8 mouse cellular contexts compared by ENCODE assay signal in genomic region chr17:83860968-83861367, GRCm38 (mm10). TPM values are rescaled to one million over a fixed set of nuclear protein-coding genes. Genes with fewer than 3 reads are reported as not detected.
DNase-seq lines count a peak whose midpoint lies in the region; ATAC-seq and TF ChIP-seq lines count a peak whose summit lies in the region.
"Not testable (repeated sequence)": the region's sequence is repeated elsewhere in the genome, so short reads cannot be mapped to it uniquely, and the experiment has no call there.

No protein-coding gene starts in this region.

- not testable (repeated sequence) for H3K27me3 ChIP-seq in G1E (ENCODE audit: insufficient read depth, low read length); heart, embryonic 11.5 days (ENCODE audit: control insufficient read depth, insufficient read depth, low read length); hindbrain, embryonic 16.5 days (replicated peaks; ENCODE audit: control insufficient read depth, insufficient read depth, low read length); limb, embryonic 11.5 days (ENCODE audit: control insufficient read depth, insufficient read depth, low read length); midbrain, postnatal 0 days (ENCODE audit: insufficient read depth, low read length); testis, adult 2 months (ENCODE audit: control insufficient read depth, insufficient read depth, low read length)

- H3K4me2 ChIP-seq in heart, embryonic 11.5 days: peak overlapping the region; percentile 89
- peak overlapping the region; percentile 79 for H3K4me2 ChIP-seq in hindbrain, embryonic 16.5 days (ENCODE audit: low read length)
- peak overlapping the region; percentile 72; the same call in 1 of the 2 replicates for H3K4me2 ChIP-seq in limb, embryonic 11.5 days (ENCODE audit: low read depth, severe bottlenecking)
- H3K4me2 ChIP-seq in midbrain, postnatal 0 days (ENCODE audit: low read depth, low read length, poor library complexity, severe bottlenecking): peak overlapping the region; percentile 64

- not testable (repeated sequence) for H3K9ac ChIP-seq in heart, embryonic 11.5 days (ENCODE audit: low read depth, low read length); limb, embryonic 11.5 days (ENCODE audit: low read length); midbrain, postnatal 0 days (replicated peaks; ENCODE audit: low read length, poor library complexity, severe bottlenecking)
- peak overlapping the region; percentile 83 for H3K9ac ChIP-seq in hindbrain, embryonic 16.5 days (ENCODE audit: low read depth, low read length)

- WGBS in heart, embryonic 11.5 days (ENCODE audit: insufficient replicate concordance): 57% methylated on average over 8 of the region's 8 CpGs
- WGBS in hindbrain, embryonic 16.5 days: 63% methylated on average over 8 of the region's 8 CpGs
- 60% methylated on average over 8 of the region's 8 CpGs for WGBS in limb, embryonic 11.5 days
- 65% methylated on average over 8 of the region's 8 CpGs for WGBS in lung, adult 2 months
- 64% methylated on average over 8 of the region's 8 CpGs for WGBS in midbrain, postnatal 0 days

- not testable (repeated sequence) for TF ChIP-seq CTCF in G1E (IDR thresholded peaks at IDR 0.05; ENCODE audit: low read depth, low read length); embryonic fibroblast, embryonic 13.5 days (IDR thresholded peaks at IDR 0.05; ENCODE audit: borderline replicate concordance, insufficient read depth, low read length); lung, adult 2 months (IDR thresholded peaks at IDR 0.05; ENCODE audit: insufficient read depth, low read length); midbrain, postnatal 0 days (IDR thresholded peaks at IDR 0.05); testis, adult 2 months (IDR thresholded peaks at IDR 0.05; ENCODE audit: control insufficient read depth, insufficient read depth, insufficient replicate concordance, low read depth, low read length)

- not testable (repeated sequence) for TF ChIP-seq POLR2A in embryonic fibroblast, embryonic 13.5 days (IDR thresholded peaks at IDR 0.05; ENCODE audit: low read depth, low read length); lung, adult 2 months (IDR thresholded peaks at IDR 0.05; ENCODE audit: borderline replicate concordance, extremely low read depth, low read depth, low read length); testis, adult 2 months (IDR thresholded peaks at IDR 0.05; ENCODE audit: control insufficient read depth, low read depth, low read length)

- 0 out of 2 replicates have a peak overlapping the region, but pooled peaks have one; percentile 79 for H3K27ac ChIP-seq in embryonic fibroblast, embryonic 13.5 days (ENCODE audit: insufficient read depth, low read length)
- not testable (repeated sequence) for H3K27ac ChIP-seq in heart, embryonic 11.5 days (ENCODE audit: low read depth, low read length); hindbrain, embryonic 16.5 days (ENCODE audit: low read depth, low read length); limb, embryonic 11.5 days (replicated peaks; ENCODE audit: low read depth, low read length); testis, adult 2 months (ENCODE audit: control insufficient read depth, insufficient read depth, low read depth, low read length)
- peak overlapping the region; percentile 94; the same call in 1 of the 2 replicates for H3K27ac ChIP-seq in midbrain, postnatal 0 days (ENCODE audit: low read depth, low read length)

- H3K4me3 ChIP-seq in G1E (ENCODE audit: low read depth, low read length): peak overlapping the region; percentile 87; the same call in 1 of the 2 replicates
- H3K4me3 ChIP-seq in embryonic fibroblast, embryonic 13.5 days (ENCODE audit: insufficient read depth, low read length): peak overlapping the region; percentile 58; the same call in 1 of the 2 replicates
- H3K4me3 ChIP-seq in heart, embryonic 11.5 days (ENCODE audit: low read depth, low read length): peak overlapping the region; percentile 78
- peak overlapping the region; percentile 80 for H3K4me3 ChIP-seq in hindbrain, embryonic 16.5 days (ENCODE audit: low read length)
- peak overlapping the region; percentile 66 for H3K4me3 ChIP-seq in limb, embryonic 11.5 days (ENCODE audit: low read depth, low read length)
- H3K4me3 ChIP-seq in lung, adult 2 months (replicated peaks; ENCODE audit: extremely low read depth, low read depth, low read length): peak overlapping the region; percentile 87
- H3K4me3 ChIP-seq in midbrain, postnatal 0 days (ENCODE audit: low read depth, low read length): peak overlapping the region; percentile 67
- H3K4me3 ChIP-seq in testis, adult 2 months (ENCODE audit: control insufficient read depth, low read depth, low read length): peak overlapping the region; percentile 83; the same call in 1 of the 2 replicates

- H3K4me1 ChIP-seq in G1E (ENCODE audit: insufficient read depth, low read depth, low read length): peaks cover 45% of the 10 kb centered on the region
- not testable (repeated sequence) for H3K4me1 ChIP-seq in embryonic fibroblast, embryonic 13.5 days (ENCODE audit: control insufficient read depth, insufficient read depth, low read length); heart, embryonic 11.5 days (ENCODE audit: control insufficient read depth, insufficient read depth, low read length); hindbrain, embryonic 16.5 days (ENCODE audit: control insufficient read depth, insufficient read depth, low read depth, low read length); limb, embryonic 11.5 days (ENCODE audit: control insufficient read depth, insufficient read depth, low read length); lung, adult 2 months (ENCODE audit: control insufficient read depth, insufficient read depth, low read length); midbrain, postnatal 0 days (ENCODE audit: insufficient read depth, low read length); testis, adult 2 months (ENCODE audit: control insufficient read depth, insufficient read depth, low read length)

- not testable (repeated sequence) for H3K9me3 ChIP-seq in G1E (replicated peaks); heart, embryonic 11.5 days (replicated peaks; ENCODE audit: control insufficient read depth, low read length); hindbrain, embryonic 16.5 days (ENCODE audit: control insufficient read depth, low read length); limb, embryonic 11.5 days (ENCODE audit: control insufficient read depth, low read length); midbrain, postnatal 0 days (ENCODE audit: low read length)

- not testable (repeated sequence) for ATAC-seq in G1E (ENCODE audit: extremely low read depth, insufficient number of reproducible peaks, low FRiP score, poor library complexity, severe bottlenecking); heart, embryonic 11.5 days (replicated peaks; ENCODE audit: insufficient number of reproducible peaks, low FRiP score, low TSS enrichment); hindbrain, embryonic 16.5 days; limb, embryonic 11.5 days (ENCODE audit: insufficient number of reproducible peaks, low FRiP score, low TSS enrichment, low read depth); midbrain, postnatal 0 days (ENCODE audit: low FRiP score)

- DNase-seq in G1E (ENCODE audit: low spot score); limb, embryonic 11.5 days (ENCODE audit: low spot score); lung, adult 2 months; midbrain, postnatal 0 days (ENCODE audit: low spot score): not testable (repeated sequence)

- not testable (repeated sequence) for H3K36me3 ChIP-seq in G1E (replicated peaks); heart, embryonic 11.5 days (ENCODE audit: control insufficient read depth, insufficient read depth, low read length); hindbrain, embryonic 16.5 days (ENCODE audit: control insufficient read depth, insufficient read depth, low read length); limb, embryonic 11.5 days (ENCODE audit: control insufficient read depth, insufficient read depth, low read length); midbrain, postnatal 0 days (ENCODE audit: insufficient read depth, low read length); testis, adult 2 months (ENCODE audit: control insufficient read depth, insufficient read depth, low read length)

RNA-seq across cellular contexts. Expression of gene Haao, which starts 13.2 kb away (rescaled TPM):
- 4.8 and 11.9 TPM in 2 replicates for total RNA-seq in G1E (2014; fragmentation: Nextera tagmentation)
- 0.05 and 0.17 TPM in 2 replicates for total RNA-seq in G1E (2017)
- 1.1 and 1.5 TPM in 2 replicates for polyA plus RNA-seq in G1E (2012)
- polyA plus RNA-seq in embryonic fibroblast, embryonic 13.5 days (2011; ENCODE audit: insufficient read length, low read depth, missing spikeins): not detected in 2 replicates
- polyA plus RNA-seq in heart, embryonic 11.5 days (2014; fragmentation: Nextera tagmentation; extraction: Ambion mirVana): 0.21 and 0.28 TPM in 2 replicates
- 0.15 and 0.51 TPM in 2 replicates for polyA plus RNA-seq in hindbrain, embryonic 16.5 days (2015; fragmentation: Nextera tagmentation; extraction: Ambion mirVana)
- 0.43 and 0.91 TPM in 2 replicates for polyA plus RNA-seq in limb, embryonic 11.5 days (2014; fragmentation: Nextera tagmentation; extraction: Ambion mirVana)
- polyA plus RNA-seq in lung, adult 2 months (2012; rRNA removed): 8.2 and 9.6 TPM in 2 replicates
- not detected in 2 replicates for total RNA-seq in midbrain, postnatal 0 days (2014; rRNA removed)
- polyA plus RNA-seq in midbrain, postnatal 0 days (2015; fragmentation: Nextera tagmentation; extraction: Ambion mirVana): 0.23 and 0.56 TPM in 2 replicates
- polyA plus RNA-seq in testis, adult 2 months (2012; rRNA removed): 0.18 and 0.19 TPM in 2 replicates
